ENCODE assay signal across 8 mouse cellular contexts in the genomic region with DNA sequence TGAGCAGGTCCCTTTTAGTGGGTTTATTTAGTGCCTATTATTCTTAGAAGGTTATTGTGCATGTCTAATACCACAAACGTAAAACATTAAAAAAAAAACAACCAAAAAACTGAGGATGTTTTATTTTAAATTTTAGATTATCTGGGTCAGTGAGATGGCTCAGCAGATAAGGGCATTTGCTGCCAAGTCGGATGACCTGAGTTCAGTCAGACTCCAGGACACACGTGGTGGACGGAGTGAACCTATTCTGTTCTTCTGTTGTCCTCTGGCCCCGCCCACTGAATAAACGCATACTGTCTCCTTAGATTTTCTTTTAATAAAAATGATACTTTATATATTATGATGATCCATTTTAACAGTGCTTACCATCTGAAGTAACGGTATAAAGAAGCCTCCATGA. TPM values are rescaled to one million over a fixed set of nuclear protein-coding genes. Genes with fewer than 3 reads are reported as not detected.
DNase-seq lines count a peak whose midpoint lies in the region; ATAC-seq and TF ChIP-seq lines count a peak whose summit lies in the region.

No protein-coding gene starts in this region.

- no peak overlapping the region for H3K9ac ChIP-seq in forebrain, postnatal 0 days

- intact Hi-C loops in left cerebral cortex, postnatal 4 days (cut with DNase I): loop anchor here (5.0 kb wide), 1 partner anchor 54 kb away; no protein-coding TSS in a partner anchor

- H3K4me3 ChIP-seq in forebrain, postnatal 0 days (ENCODE audit: low read depth, low read length): no peak overlapping the region; the same call in 1 of the 2 replicates

- TF ChIP-seq CTCF in forebrain, postnatal 0 days (IDR thresholded peaks at IDR 0.05; ENCODE audit: low read depth): no peak

- no peaks in the 10 kb centered on the region for H3K27me3 ChIP-seq in forebrain, postnatal 0 days (ENCODE audit: insufficient read depth, low read length)

- H3K27ac ChIP-seq in forebrain, postnatal 0 days (ENCODE audit: low read depth, low read length): no peak overlapping the region

- ATAC-seq in forebrain, postnatal 0 days: no peak

- 50% methylated on average over 7 of the region's 7 CpGs for whole genome bisulfite sequencing in forebrain, postnatal 0 days

- peak overlapping the region; percentile 96; the same call in 1 of the 2 replicates for H3K4me2 ChIP-seq in forebrain, postnatal 0 days (ENCODE audit: low read depth)

- H3K9me3 ChIP-seq in forebrain, postnatal 0 days (ENCODE audit: low read length): no peaks in the 10 kb centered on the region

- peaks cover 5% of the 10 kb centered on the region; the same call in 1 of the 2 replicates for H3K4me1 ChIP-seq in forebrain, postnatal 0 days (ENCODE audit: insufficient read depth)

- peak; percentile 42 to 57 for DNase-seq in adrenal gland, adult (ENCODE audit: inconsistent age in 2 of 2, low spot score in 1 of 2)
- DNase-seq in adrenal gland, postnatal 25 days: no peak
- peak; percentile 41 for DNase-seq in 416B (ENCODE audit: low read depth)
- DNase-seq in forebrain, postnatal 0 days: no peak
- peak; percentile 74 to 77 for DNase-seq in kidney, postnatal 36 days
- DNase-seq in left cerebral cortex, postnatal 4 days: no peak
- DNase-seq in layer of hippocampus, adult 9-10 months (ENCODE audit: low spot score): no peak
- no peak for DNase-seq in c-Kit-positive CD71-positive TER-119-positive erythroid progenitor cells, embryonic 14.5 days (ENCODE audit: low spot score)

- no peaks in the 10 kb centered on the region for H3K36me3 ChIP-seq in forebrain, postnatal 0 days (ENCODE audit: insufficient read depth)

RNA-seq across cellular contexts. Expression of a gene that starts 1.2 kb away (rescaled TPM):
- total RNA-seq in adrenal gland, postnatal 25 days (2021): 108 and 122 TPM in 2 replicates
- total RNA-seq in forebrain, postnatal 0 days (2014; rRNA removed): 54.8 and 55.5 TPM in 2 replicates
- 66.7 and 71.5 TPM in 2 replicates for polyA plus RNA-seq in forebrain, postnatal 0 days (2015; fragmentation: Nextera tagmentation; extraction: Ambion mirVana)
- 10 to 100 TPM; 51.6 to 52.3 TPM for total RNA-seq in left cerebral cortex, postnatal 4 days (2021)

RNA-seq across cellular contexts. Expression of a gene that starts 1.3 kb away (rescaled TPM):
- 83.4 and 93.1 TPM in 2 replicates for total RNA-seq in adrenal gland, postnatal 25 days (2021)
- 50.6 and 81.7 TPM in 2 replicates for total RNA-seq in forebrain, postnatal 0 days (2014; rRNA removed)
- polyA plus RNA-seq in forebrain, postnatal 0 days (2015; fragmentation: Nextera tagmentation; extraction: Ambion mirVana): 59.0 and 63.9 TPM in 2 replicates
- 10 to 100 TPM; 89.5 to 93.0 TPM for total RNA-seq in left cerebral cortex, postnatal 4 days (2021)

Comparison
In these comparisons a context has a peak if more than half of its experiments do, and no peak if none do; other contexts are left out.
1. DNase-seq: peak in adrenal gland, adult (2 of 2), 416B (single experiment) and kidney, postnatal 36 days (2 of 2); none in adrenal gland, postnatal 25 days (single experiment), forebrain, postnatal 0 days (single experiment), left cerebral cortex, postnatal 4 days (single experiment), layer of hippocampus, adult 9-10 months (single experiment) and c-Kit-positive CD71-positive TER-119-positive erythroid progenitor cells, embryonic 14.5 days (single experiment).